Mouse (Mus musculus) macrophage (primary cell): ENCODE results near the gene Socs3. TPM values are rescaled to one million over a fixed set of nuclear protein-coding genes. Genes with fewer than 3 reads are reported as not detected.

Experiments used
- H3K27ac ChIP-seq: fragments of 350-480 bp; formaldehyde crosslinking; 2 replicates; pipeline ENCODE4 v1.9.0; 2021
- H3K36me3 ChIP-seq: fragments of 350-480 bp; formaldehyde crosslinking; 2 replicates; pipeline ENCODE4 v1.9.0; 2021; ENCODE audit errors: inconsistent target
- H3K4me3 ChIP-seq: fragments of 350-480 bp; formaldehyde crosslinking; 2 replicates; pipeline ENCODE4 v1.9.0; 2021; ENCODE audit errors: inconsistent target
- H3K79me2 ChIP-seq: fragments of 350-480 bp; formaldehyde crosslinking; 2 replicates; pipeline ENCODE4 v1.9.0; 2021; ENCODE audit errors: inconsistent target
- WGBS: methylation state at CpG from one replicate; pipeline ENCODE4 v1.1.7; 2026; ENCODE audit warnings: inconsistent platforms; ENCODE audit not compliant: missing documents; 5-methylcytosine and 5-hydroxymethylcytosine counted together
- polyA plus RNA-seq: library from polyadenylated mRNA; stranded (reverse); fragments of 250-400 nt; gene quantifications from 3 replicates; pipeline ENCODE4 v1.2.4, GENCODE M21; 2018; ENCODE audit warnings: inconsistent platforms

The Socs3 gene
- polyA plus RNA-seq, 1 experiment from 2014 or later: 2.3 TPM

DNA sequence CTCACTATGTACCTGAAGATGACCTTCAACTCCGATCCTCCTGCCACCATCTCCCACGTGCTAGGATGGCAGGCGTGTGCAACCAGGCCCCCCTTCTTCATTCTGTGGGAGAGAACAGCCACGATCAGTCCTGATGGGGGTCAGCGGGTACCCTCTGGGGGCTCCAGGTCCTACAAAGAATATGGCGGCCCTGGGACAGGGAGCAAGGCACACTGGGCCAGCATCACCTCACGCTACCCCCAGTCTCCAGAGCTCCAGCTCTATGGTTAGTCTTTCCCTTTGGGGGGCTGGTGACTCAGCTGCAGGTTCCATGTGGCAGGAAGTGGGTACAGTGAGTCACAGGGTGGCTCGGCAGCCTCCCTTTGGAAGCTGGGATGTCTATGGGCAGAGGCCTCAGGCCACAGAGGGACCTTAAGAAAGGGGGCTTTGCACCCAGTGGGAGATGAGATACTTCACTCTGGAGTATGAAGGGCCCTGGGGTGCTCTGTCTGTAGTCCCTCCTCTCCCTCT, 28.5 kb downstream of the Socs3 start:
- WGBS: 83% methylated on average over 8 of the region's 8 CpGs
- Histone ChIP-seq H3K79me2 (no peaks in the 10 kb centered on the region), H3K27ac (no peak overlapping the region), H3K36me3 (no peaks in the 10 kb centered on the region), H3K4me3 (no peak overlapping the region)

DNA sequence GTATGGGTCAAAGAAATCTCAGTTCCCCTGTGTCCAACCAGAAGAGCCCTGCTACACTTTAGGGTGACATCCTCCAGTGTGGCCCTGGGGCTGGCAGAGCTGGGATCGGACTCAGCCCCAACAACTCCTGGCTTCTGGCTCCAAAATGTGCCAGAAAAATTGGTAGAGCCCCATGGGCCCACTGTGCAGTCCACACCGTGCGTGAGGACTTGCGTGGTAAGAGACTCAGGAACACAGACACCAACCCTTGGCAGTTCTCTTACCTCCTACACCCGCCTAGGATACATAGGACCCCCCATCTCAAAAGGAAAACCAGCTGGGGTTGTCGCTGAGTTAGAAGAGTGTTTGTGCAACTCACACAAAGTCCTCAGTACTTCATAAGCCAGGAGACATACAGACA, 29.0 kb downstream of the Socs3 start:
- Histone ChIP-seq H3K4me3 (no peak overlapping the region), H3K79me2 (no peaks in the 10 kb centered on the region)
- WGBS: 97% methylated on average over 6 of the region's 6 CpGs

DNA sequence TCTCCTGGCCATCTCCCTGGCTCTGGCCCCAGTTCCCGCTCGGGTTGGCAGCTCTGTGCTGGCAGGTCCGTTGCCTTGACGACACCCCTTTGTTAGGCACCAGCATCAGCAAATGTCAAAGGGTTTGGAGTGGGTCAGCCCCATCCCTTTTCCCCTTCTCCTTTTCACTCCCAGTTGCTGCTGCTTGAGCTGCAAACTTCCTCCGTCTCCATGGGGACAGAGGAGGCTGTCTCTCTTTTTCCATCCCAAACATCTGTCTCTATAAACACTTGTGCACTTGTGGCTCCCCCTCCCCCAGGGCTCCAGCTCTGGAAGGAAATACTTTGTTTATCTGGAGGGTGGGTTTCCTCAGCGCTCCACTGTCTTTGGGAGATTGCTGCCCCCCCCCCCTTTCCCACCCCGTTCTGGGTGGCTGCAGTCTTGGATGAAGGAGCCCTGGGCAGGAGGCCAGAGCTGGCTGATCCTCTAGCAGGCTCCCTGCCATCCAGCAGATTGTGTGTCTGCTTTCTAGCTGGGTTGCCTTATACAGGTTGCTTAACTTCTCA, 30.0 kb downstream of the Socs3 start:
- Histone ChIP-seq H3K27ac (no peak overlapping the region), H3K36me3 (no peaks in the 10 kb centered on the region), H3K4me3 (no peak overlapping the region), H3K79me2 (no peaks in the 10 kb centered on the region)
- WGBS: 31% methylated on average over 7 of the region's 7 CpGs

More for the DNA sequence above, 29.0 kb downstream of the Socs3 start:
- Histone ChIP-seq H3K27ac (no peak overlapping the region), H3K36me3 (no peaks in the 10 kb centered on the region)

DNA sequence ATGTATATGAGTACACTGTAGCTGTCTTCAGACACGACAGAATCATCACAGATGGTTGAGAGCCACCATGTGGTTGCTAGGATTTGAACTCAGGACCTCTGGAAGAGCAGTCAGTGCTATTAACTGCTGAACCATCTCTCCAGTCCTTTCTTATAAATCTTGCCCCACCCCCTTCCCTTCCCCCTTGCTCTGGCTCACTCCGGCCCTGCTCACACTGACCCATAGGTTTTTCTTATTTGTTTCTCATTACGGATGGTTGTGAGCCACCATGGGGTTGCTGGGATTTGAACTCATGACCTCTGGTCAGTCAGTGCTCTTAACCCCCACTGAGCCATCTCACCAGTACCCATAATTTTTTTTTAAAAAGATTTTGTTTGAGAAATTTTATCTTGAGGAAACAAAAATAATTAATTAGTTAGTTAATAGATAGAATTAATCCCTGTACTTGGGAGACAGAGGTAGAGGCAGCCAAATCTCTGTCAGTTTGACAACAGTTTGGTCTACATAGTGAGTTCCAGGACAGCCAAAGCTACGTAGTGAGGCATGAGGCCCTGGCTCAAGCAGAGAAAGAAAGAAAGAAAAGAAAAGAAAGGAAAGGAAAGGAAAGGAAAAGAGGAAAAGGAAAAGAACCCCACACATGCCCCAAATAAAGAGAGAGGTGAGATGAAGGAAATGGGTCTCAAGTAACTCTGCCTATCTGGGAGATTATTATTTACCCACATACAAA, 30.7 kb downstream of the Socs3 start:
- WGBS: 87% methylated on average over 4 of the region's 4 CpGs
- no peak overlapping the region for H3K27ac ChIP-seq
- no peaks in the 10 kb centered on the region for H3K36me3 ChIP-seq
- no peak overlapping the region for H3K4me3 ChIP-seq
- no peaks in the 10 kb centered on the region for H3K79me2 ChIP-seq

DNA sequence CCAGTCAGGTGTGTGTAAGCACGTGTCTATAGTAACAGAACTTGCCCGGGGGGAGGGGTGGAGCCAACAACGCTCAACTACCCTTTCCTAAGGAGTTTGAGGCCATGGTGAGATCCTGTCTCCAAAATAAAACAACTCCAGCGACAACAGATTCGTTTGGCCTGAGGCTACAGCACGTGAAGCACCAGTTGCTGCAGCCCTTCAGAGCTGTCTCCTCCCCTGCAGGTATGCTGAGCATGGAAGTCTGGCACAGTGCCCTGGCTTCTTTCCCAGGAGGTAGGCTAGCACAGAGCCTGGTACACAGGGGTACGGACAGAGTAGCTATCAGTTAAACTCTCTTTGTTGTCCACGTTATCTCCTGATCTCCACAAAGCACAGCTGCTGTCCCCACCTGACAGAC, 33.6 kb downstream of the Socs3 start:
- H3K4me3 ChIP-seq: no peak overlapping the region
- 66% methylated on average over 8 of the region's 8 CpGs for WGBS
- no peaks in the 10 kb centered on the region for H3K79me2 ChIP-seq
- no peaks in the 10 kb centered on the region for H3K36me3 ChIP-seq
- no peak overlapping the region for H3K27ac ChIP-seq

DNA sequence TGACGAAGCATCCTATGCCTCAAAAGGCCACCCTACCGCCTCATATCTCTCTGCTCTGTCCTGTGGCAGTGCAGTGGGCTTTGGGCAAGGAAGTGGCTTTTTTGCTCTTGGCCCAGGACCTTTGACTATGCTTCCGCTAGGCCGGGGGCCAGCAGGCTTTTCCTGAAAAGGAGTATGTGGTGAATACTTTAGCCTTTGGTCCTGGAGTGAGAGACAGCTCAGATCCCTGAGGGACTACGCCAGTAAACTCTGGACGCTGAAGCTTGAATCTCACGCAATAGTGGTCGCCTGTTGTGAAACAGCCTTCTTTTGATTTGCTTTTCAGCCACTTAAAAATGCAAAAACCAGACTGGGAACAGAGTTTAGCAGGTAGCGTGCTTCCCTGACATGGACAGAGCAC, 34.2 kb downstream of the Socs3 start:
- Histone ChIP-seq H3K4me3 (no peak overlapping the region), H3K27ac (no peak overlapping the region), H3K36me3 (no peaks in the 10 kb centered on the region), H3K79me2 (no peaks in the 10 kb centered on the region)
- 63% methylated on average over 9 of the region's 9 CpGs for WGBS

DNA sequence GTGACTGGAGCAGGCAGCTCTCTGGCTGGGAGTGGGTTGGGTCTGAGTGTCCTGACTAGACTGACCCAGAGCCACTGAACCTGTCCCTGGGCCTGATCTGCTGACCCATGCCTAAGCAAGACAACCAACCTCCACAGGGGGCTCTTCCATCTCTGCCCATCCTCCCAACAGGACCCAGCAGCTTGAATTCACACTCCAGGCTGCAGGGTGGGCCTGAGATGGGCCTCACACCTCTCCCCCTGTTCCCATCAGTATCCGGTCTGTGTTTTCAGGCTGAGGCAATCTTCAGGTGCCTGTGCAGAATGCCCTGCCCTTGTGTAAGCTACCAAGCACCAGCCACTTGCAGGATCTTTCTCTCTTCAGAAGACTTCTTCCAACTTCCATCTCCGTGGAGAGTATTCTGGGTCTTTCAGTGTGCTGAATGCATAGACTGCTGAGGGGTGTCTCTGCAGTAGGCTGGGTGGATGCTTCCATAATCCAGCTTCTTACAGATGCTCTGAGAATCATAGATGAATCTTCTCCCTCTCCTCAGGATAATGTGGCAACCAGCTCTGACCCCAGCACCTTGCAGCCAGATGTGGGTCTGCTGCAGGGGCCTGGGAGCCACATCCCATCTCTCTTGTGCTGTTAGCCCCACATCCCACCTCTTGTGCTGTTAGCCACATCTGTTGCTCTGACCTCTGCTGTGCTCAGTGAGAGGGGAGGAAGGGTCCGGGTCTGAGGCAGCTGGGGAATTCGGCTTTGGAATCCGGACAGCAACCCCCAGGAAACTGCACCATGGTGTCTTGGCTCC, 35.1 kb downstream of the Socs3 start:
- Histone ChIP-seq H3K27ac (no peak overlapping the region), H3K79me2 (no peaks in the 10 kb centered on the region), H3K36me3 (no peaks in the 10 kb centered on the region), H3K4me3 (no peak overlapping the region)
- WGBS: 90% methylated on average over 5 of the region's 5 CpGs

DNA sequence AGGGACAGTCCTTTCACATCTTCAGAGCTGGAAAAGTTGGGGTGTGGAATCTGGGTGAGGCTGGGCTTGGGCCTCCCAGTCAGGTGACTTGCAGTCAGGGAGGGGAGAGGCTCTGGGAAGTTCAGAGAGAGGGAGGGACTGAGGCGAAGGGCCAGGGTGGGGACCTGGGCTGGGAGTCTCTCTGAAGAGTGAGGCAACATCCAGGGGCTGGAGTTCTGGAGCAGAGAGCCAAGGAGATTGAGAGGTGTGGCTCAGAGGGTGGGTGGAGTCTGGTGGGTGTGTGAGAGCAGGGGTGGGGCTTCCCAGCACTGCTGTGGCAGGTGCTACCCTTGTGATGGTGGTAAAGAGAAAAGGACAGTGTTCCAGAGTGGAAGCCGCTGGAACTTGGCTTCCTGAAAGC, 35.7 kb downstream of the Socs3 start:
- Histone ChIP-seq H3K27ac (no peak overlapping the region), H3K4me3 (no peak overlapping the region), H3K36me3 (no peaks in the 10 kb centered on the region), H3K79me2 (no peaks in the 10 kb centered on the region)
- 100% methylated on average over 2 of the region's 2 CpGs for WGBS

DNA sequence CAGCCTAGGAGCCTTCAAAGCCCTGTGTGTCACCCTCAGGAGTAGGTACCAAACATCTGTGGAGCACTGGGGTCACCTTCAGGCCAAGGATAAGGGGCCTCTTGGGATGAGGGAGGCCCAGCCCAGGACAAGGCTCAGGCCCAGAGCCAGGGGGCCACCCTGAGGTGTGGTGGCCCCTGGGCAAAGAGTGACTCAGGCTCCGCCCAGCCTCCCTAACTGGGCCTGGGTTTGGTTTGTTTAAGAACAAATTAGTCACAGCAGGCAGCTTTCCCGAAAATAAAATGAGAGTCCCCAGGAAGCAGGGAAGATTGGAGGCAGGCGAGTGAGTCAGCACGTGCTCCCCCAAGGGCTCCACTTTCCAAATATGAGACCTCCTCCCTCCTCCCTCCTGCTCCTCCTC, 37.7 kb downstream of the Socs3 start:
- no peak overlapping the region for H3K27ac ChIP-seq
- no peaks in the 10 kb centered on the region for H3K79me2 ChIP-seq
- no peak overlapping the region for H3K4me3 ChIP-seq
- WGBS: 88% methylated on average over 4 of the region's 4 CpGs
- H3K36me3 ChIP-seq: no peaks in the 10 kb centered on the region

DNA sequence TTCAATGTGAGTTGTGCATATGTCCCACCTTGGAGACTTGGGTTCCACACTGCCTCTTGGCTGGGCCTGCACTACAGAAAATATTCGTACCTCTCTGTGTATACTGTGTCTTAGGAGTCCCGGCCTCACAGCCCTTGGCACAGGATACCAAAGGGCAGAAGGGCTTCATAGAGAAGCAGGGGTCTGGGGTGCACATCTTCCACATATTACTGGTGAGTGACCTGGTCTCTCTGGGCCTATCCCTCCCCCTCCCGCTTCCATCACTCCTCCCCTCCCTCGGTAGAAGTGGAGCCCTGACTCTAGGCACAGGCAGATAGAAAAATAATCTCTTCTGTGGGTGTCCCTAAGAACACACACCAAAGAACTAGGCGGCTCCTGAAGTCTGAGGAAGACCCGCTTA, 38.3 kb downstream of the Socs3 start:
- Histone ChIP-seq H3K79me2 (no peaks in the 10 kb centered on the region), H3K27ac (no peak overlapping the region), H3K4me3 (no peak overlapping the region), H3K36me3 (no peaks in the 10 kb centered on the region)
- WGBS: 94% methylated on average over 6 of the region's 6 CpGs

DNA sequence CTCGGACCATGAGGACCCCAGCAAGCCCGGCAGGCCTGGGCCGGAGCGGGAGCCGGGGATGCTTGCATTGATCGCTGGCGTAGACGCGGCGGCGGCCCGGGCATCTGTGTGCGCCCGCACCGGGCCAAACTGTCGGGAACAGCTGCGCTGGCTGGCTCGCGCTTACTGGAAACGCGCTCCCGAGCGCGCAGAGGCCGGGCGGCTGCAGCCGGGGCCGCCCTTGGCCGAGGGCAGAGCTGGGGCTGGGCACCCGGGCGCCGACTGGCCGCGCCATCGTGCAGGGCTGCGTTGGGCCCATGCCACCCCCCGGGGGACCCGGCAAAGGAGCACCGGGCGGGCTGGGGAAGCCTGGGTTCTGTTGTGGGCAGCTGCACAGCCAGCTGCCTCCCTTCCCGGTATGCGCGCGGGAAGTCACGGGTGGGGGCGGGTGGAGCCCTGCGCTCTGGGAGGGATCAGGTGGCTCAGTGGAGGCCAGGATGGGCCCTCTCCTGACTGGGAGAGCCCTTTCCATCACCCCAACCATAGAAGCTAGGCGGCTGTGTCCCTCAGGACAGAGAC, 39.0 kb downstream of the Socs3 start:
- H3K4me3 ChIP-seq: no peak overlapping the region
- WGBS: 7% methylated on average over 39 of the region's 48 CpGs
- no peaks in the 10 kb centered on the region for H3K79me2 ChIP-seq
- no peaks in the 10 kb centered on the region for H3K36me3 ChIP-seq
- no peak overlapping the region for H3K27ac ChIP-seq

DNA sequence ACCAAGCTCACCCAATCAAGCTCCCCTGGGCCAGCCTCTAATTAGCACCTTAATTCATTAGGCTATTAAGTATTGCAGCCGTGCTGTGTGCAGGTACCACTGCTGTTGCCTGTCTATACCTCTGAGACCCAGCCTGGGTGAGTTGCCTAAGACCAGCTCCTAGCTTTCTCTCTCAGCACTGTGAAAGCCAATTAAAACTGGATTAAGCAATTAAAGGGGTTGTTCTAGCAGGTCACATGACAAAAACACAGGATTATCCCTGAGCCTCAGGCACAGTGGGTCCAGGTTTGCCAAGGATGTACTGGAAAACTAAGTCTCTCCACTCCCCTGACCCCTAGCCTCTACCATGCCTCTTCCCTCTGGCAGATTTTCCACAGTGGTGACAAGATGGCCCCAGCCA, 44.3 kb downstream of the Socs3 start:
- no peak overlapping the region for H3K4me3 ChIP-seq
- H3K79me2 ChIP-seq: no peaks in the 10 kb centered on the region
- 94% methylated on average over 1 of the region's 1 CpGs for WGBS
- H3K36me3 ChIP-seq: no peaks in the 10 kb centered on the region
- H3K27ac ChIP-seq: no peak overlapping the region

DNA sequence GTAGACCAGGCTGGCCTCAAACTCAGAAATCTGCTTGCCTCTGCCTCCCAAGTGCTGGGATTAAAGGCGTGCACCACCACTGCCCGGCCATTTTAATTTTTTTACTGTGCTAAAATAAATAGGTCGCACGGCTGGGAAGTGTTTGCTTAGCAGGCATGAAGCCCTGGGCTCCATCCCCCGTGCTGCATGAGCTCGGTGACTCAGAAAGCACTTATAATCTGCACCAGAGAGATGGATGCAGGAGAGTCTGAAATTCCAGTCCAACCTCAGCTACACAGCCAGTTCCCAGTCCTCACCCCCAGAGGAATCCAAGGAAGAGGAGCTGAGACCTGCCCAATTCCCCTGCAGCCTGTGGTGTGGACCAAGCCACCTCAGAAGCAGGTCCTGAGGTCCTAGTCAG, 45.4 kb downstream of the Socs3 start:
- Histone ChIP-seq H3K27ac (no peak overlapping the region), H3K4me3 (no peak overlapping the region), H3K36me3 (no peaks in the 10 kb centered on the region), H3K79me2 (no peaks in the 10 kb centered on the region)
- 93% methylated on average over 6 of the region's 6 CpGs for WGBS

DNA sequence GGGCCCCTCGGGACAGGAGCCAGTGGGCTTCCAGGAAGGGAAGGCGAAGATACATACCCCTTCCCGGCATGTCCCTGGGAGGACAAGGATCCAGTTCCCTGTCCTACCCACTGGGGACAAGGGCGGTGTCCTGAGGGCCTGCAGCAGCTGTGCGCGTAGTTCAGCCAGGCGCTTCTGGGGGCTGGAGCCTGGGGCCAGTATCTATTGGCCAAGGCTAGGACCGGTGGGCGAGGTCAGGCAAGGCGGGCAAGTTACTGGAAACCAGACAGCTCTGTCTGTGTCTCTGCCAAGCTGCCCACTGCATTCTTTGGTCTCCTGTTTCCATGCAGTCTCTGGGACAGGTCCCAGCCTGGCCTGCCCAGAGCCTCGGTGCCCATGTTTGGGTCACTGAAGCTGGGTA, 46.6 kb downstream of the Socs3 start:
- WGBS: 96% methylated on average over 11 of the region's 11 CpGs
- Histone ChIP-seq H3K27ac (no peak overlapping the region), H3K36me3 (no peaks in the 10 kb centered on the region), H3K4me3 (no peak overlapping the region), H3K79me2 (no peaks in the 10 kb centered on the region)

DNA sequence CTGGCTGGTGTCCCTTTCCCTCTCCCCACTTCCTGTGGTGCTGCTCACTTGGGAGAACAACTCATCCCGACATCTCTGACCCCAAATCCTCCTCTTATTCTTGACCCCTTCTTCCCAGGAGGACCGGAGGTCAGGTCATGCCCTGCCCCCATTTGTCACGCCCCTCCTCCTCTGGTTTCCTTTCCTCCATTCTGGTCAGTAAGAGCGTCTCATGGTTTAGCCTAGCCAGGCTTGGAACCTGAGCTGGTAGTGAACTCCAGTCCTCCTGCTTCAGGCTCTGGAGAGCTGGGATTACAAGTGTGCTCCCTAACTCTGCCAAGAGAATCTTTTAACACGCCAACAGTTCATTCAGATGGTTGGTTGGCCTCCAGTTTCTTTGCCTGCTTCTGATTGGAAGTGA, 50.6 kb downstream of the Socs3 start:
- no peaks in the 10 kb centered on the region for H3K36me3 ChIP-seq
- 62% methylated on average over 4 of the region's 5 CpGs for WGBS
- H3K27ac ChIP-seq: no peak overlapping the region
- H3K4me3 ChIP-seq: no peak overlapping the region
- H3K79me2 ChIP-seq: no peaks in the 10 kb centered on the region
